Mouse (Mus musculus): ENCODE results near the gene Hnrnph2.

DNA sequence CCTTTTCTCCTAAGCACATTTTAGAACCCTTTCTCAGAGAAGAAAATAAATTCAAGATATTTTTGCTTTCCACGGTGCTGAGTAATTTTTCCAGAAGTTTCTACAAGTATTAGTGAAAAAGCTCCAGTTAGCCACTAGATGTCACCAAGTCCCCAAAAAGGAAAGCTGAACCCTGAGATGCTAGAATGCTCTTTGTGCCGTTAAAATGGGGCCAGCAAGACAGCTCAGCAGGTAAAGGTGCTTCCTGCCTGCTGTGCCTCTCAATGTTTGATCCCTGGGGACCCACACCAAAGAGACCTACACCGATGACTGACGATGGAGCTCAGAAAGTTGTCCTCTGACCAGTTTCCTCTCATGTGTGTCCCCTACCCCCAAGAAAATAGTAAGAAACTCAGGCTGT, 8.5 kb downstream of the Hnrnph2 start:
- TF ChIP-seq CTCF (IDR thresholded peaks at IDR 0.05; ENCODE audit: control insufficient read depth, insufficient read depth, insufficient read length) (no peak), CEBPB (IDR thresholded peaks at IDR 0.05; ENCODE audit: low read depth) (no peak), MAX (IDR thresholded peaks at IDR 0.05) (no peak), USF1 (IDR thresholded peaks at IDR 0.05; ENCODE audit: low read depth) (no peak)

Data from C2C12 (cell line).